Mouse (Mus musculus): ENCODE data around the gene Zfp366.

DNA sequence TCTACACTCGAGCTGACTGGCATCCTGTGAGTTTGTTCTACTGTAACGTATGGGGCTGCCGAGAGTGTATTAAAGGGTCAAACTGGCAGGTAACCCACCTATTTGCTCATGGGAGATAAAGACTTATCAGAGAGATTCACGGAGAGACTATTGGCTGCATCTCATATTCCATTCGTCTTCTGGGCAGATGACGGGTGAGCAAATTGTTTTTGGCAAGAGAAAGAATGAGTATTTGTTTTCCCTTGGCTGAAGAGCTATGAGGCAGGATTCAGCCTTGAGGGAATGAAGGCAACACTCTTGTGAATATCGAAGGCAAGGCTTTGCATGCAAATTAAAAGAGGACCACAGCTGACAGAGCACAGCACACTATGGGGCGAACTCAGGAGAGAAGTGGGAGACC is 4.0 kb downstream of the Zfp366 start:
- TF ChIP-seq MAX (IDR thresholded peaks at IDR 0.05) (no peak), CTCF (IDR thresholded peaks at IDR 0.05; ENCODE audit: control insufficient read depth, insufficient read depth, insufficient read length) (no peak), MYOG (IDR thresholded peaks at IDR 0.05; ENCODE audit: control insufficient read depth, extremely low read depth, insufficient read length) (no peak), FOSL1 (IDR thresholded peaks at IDR 0.05; ENCODE audit: insufficient read depth, low read length, poor library complexity, severe bottlenecking) (no peak)
